Mouse (Mus musculus) retina, postnatal 7 days (tissue): ENCODE results near the gene Ctrl.
A peak's percentile ranks its signal among the peaks of the same experiment; 100 is the strongest.

ENCODE experiments used
- DNase-seq: peaks from one replicate; pipeline ENCODE4 v3.0.0-alpha.2; 2012; ENCODE audit warnings: low read depth, low spot score

The Ctrl gene

GRCm38 (mm10) chr8:105937496-105938305 lies 4.0 kb upstream of the Ctrl start:
- DNase-seq: no peak

GRCm38 (mm10) chr8:105936866-105937475 lies 3.3 kb upstream of the Ctrl start:
- DNase-seq: peak; percentile 80

GRCm38 (mm10) chr8:105935863-105936603 lies 2.4 kb upstream of the Ctrl start:
- DNase-seq: no peak

GRCm38 (mm10) chr8:105935105-105935504 lies 1.4 kb upstream of the Ctrl start:
- no peak for DNase-seq

GRCm38 (mm10) chr8:105932525-105932924 lies 1.1 kb downstream of the Ctrl start:
- no peak for DNase-seq

GRCm38 (mm10) chr8:105931271-105931670 lies 2.4 kb downstream of the Ctrl start:
- DNase-seq: no peak

GRCm38 (mm10) chr8:105930602-105931001 lies 3.1 kb downstream of the Ctrl start:
- DNase-seq: peak; percentile 79

- no peak for DNase-seq
Measured at GRCm38 (mm10) chr8:105925123-105925522, 8.5 kb downstream of the Ctrl start.

- DNase-seq: no peak
Measured at GRCm38 (mm10) chr8:105919390-105919789, 14.3 kb downstream of the Ctrl start.

GRCm38 (mm10) chr8:105900941-105901616 lies 32.6 kb downstream of the Ctrl start:
- DNase-seq: peak; percentile 17

- DNase-seq: peak; percentile 86
Measured at GRCm38 (mm10) chr8:105900180-105900940, 33.3 kb downstream of the Ctrl start, which contains the start of gene Pskh1. Gene Pskh1, plus strand, starts transcription at chr8:105900441.

GRCm38 (mm10) chr8:105897801-105898480 lies 35.7 kb downstream of the Ctrl start:
- peak; percentile 86 for DNase-seq

- DNase-seq: peak; percentile 60
Measured at GRCm38 (mm10) chr8:105893339-105893738, 40.3 kb downstream of the Ctrl start, which contains the start of gene Nrn1l. Gene Nrn1l, plus strand, starts transcription at chr8:105893567.

- DNase-seq: peak; percentile 33
Measured at GRCm38 (mm10) chr8:105892432-105892831, 41.2 kb downstream of the Ctrl start.

GRCm38 (mm10) chr8:105890870-105891269 lies 42.8 kb downstream of the Ctrl start:
- DNase-seq: no peak

- DNase-seq: no peak
Measured at GRCm38 (mm10) chr8:105889756-105890465, 43.8 kb downstream of the Ctrl start.
